In the genomic region with DNA sequence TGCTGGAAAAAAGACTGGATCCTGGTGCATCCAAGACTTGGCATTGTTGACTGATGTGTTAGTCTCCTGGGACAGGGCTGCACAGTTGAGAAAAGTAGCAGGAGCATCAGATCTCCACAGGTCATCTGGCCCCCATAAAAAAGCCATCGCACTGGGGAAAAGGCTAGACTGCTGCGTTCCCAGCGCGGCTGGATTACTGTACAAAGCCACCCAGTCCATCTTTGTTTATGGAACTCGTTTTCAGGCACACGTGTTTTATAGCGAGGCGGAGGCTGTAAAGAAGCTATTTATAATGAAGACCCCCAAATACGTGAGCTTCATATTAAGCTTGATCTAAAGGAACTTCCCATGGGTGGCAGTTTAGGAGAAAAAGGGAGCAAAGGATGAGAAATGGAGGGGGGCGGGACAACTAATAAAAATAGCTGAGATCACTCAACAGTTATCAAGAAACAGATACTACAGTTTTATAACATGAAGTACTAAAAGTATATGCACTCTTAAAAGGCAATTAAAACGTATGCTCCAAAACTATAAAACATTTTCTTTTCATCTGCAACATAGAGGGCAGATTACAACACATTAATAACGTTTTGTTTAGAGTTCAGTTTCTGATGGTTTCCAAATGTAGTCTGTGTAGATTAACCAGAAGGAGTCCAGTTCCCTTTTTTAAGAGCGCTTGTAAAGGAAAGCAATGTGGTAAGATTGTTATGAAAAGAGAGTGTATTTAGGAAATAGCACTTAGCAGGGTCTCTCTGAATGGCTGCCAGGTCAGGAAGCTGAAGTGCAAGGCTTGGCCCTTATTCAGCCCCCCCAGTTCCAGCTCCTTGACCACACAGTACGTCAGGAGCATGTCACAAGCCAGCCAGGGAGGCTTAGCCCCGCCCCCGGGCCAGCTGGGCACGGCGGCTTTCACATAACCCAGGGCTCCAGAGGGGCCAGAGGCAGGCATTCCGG, we compare ENCODE assay signal across 8 mouse cellular contexts.
A peak's percentile ranks its signal among the peaks of the same experiment; 100 is the strongest.
DNase-seq lines count a peak whose midpoint lies in the region; ATAC-seq and TF ChIP-seq lines count a peak whose summit lies in the region.

No protein-coding gene starts in this region.

- H3K9me3 ChIP-seq in CH12.LX (replicated peaks; ENCODE audit: low read length): no peaks in the 10 kb centered on the region
- H3K9me3 ChIP-seq in embryonic facial prominence, embryonic 14.5 days (ENCODE audit: control insufficient read depth, low read length): no peaks in the 10 kb centered on the region
- H3K9me3 ChIP-seq in limb, embryonic 13.5 days: no peaks in the 10 kb centered on the region

- no peak for TF ChIP-seq RAD21 in CH12.LX (IDR thresholded peaks at IDR 0.05; ENCODE audit: low read depth, low read length)

- H3K79me2 ChIP-seq in CH12.LX (replicated peaks; ENCODE audit: control insufficient read depth, extremely low read depth, insufficient read depth, poor library complexity, severe bottlenecking): no peaks in the 10 kb centered on the region

- intact Hi-C loops in heart, postnatal 25 days (cut with DNase I): no loop called here

- no peak overlapping the region for H3K9ac ChIP-seq in CH12.LX (ENCODE audit: insufficient read depth, low read depth)
- H3K9ac ChIP-seq in embryonic facial prominence, embryonic 14.5 days (ENCODE audit: low read depth, low read length): no peak overlapping the region
- H3K9ac ChIP-seq in limb, embryonic 13.5 days: no peak overlapping the region

- ATAC-seq in cerebellum, adult (ENCODE audit: insufficient number of reproducible peaks, low FRiP score, low TSS enrichment): no peak
- ATAC-seq in embryonic facial prominence, embryonic 14.5 days (ENCODE audit: low read depth): peak; percentile 72; the same call in 1 of the 2 replicates
- ATAC-seq in limb, embryonic 13.5 days (ENCODE audit: low FRiP score, low read depth): peak; percentile 85

- no peak overlapping the region for H3K27ac ChIP-seq in CH12.LX (ENCODE audit: insufficient read depth, low read depth)
- no peak overlapping the region for H3K27ac ChIP-seq in embryonic facial prominence, embryonic 14.5 days (replicated peaks; ENCODE audit: low read depth, low read length)
- H3K27ac ChIP-seq in limb, embryonic 13.5 days: no peak overlapping the region

- dilution Hi-C loops in CH12.LX (cut with MboI; ENCODE audit: extremely low pct_ligation_motif_present, extremely low pct_unique_long_range_greater_than_20kb, low sequenced_read_pairs): no loop called here

- TF ChIP-seq POLR2A in CH12.LX (IDR thresholded peaks at IDR 0.05; ENCODE audit: low read depth, low read length): no peak

- DNase-seq in cerebellum, postnatal 14 days: peak; percentile 49 to 59
- DNase-seq in CH12.LX (ENCODE audit: extremely low read depth): peak; percentile 30
- DNase-seq in embryonic facial prominence, embryonic 14.5 days (ENCODE audit: low spot score): peak; percentile 75
- peak; percentile 65 for DNase-seq in heart, postnatal 25 days (ENCODE audit: low spot score)
- peak; percentile 39 for DNase-seq in mesoderm, embryonic 11.5 days (ENCODE audit: low read depth, low spot score)
- DNase-seq in testis, postnatal 14 days (ENCODE audit: low spot score): peak; percentile 33

- peaks cover 0 to 34% of the 10 kb centered on the region in 2 experiments; a peak in 2 of 4 replicates for H3K4me1 ChIP-seq in CH12.LX (ENCODE audit: control insufficient read depth in 1 of 2, insufficient read depth in 2 of 2)
- peaks cover 23% of the 10 kb centered on the region for H3K4me1 ChIP-seq in embryonic facial prominence, embryonic 14.5 days (ENCODE audit: control insufficient read depth, insufficient read depth, low read length)
- H3K4me1 ChIP-seq in limb, embryonic 13.5 days: peaks cover 54% of the 10 kb centered on the region

- TF ChIP-seq EP300 in CH12.LX (IDR thresholded peaks at IDR 0.05; ENCODE audit: low read length): peak; percentile 47; the same call in 1 of the 2 replicates

- no peaks in the 10 kb centered on the region for H3K36me3 ChIP-seq in CH12.LX (replicated peaks in 1 of 2; ENCODE audit: control insufficient read depth in 1 of 2, insufficient read depth in 1 of 2, low read length in 1 of 2)
- H3K36me3 ChIP-seq in embryonic facial prominence, embryonic 14.5 days (ENCODE audit: control insufficient read depth, insufficient read depth, low read length): no peaks in the 10 kb centered on the region
- no peaks in the 10 kb centered on the region for H3K36me3 ChIP-seq in limb, embryonic 13.5 days

- no peaks in the 10 kb centered on the region for H3K27me3 ChIP-seq in CH12.LX (replicated peaks)
- H3K27me3 ChIP-seq in embryonic facial prominence, embryonic 14.5 days (replicated peaks; ENCODE audit: control insufficient read depth, insufficient read depth, low read length): no peaks in the 10 kb centered on the region
- peaks cover 84% of the 10 kb centered on the region for H3K27me3 ChIP-seq in limb, embryonic 13.5 days

- TF ChIP-seq CTCF in CH12.LX (conservative IDR thresholded peaks at IDR 0.05 in 1 of 2, IDR thresholded peaks at IDR 0.05 in 1 of 2; ENCODE audit: low read depth in 2 of 2, low read length in 2 of 2): no peak

- 40% methylated on average over 19 of the region's 19 CpGs for WGBS in embryonic facial prominence, embryonic 14.5 days
- WGBS in limb, embryonic 13.5 days: 8% methylated on average over 19 of the region's 19 CpGs

- no peak overlapping the region for H3K4me3 ChIP-seq in CH12.LX (replicated peaks in 1 of 3; ENCODE audit: low read depth in 2 of 3, low read length in 2 of 3, poor library complexity in 1 of 3)
- H3K4me3 ChIP-seq in embryonic facial prominence, embryonic 14.5 days (ENCODE audit: low read depth, low read length): no peak overlapping the region
- no peak overlapping the region for H3K4me3 ChIP-seq in limb, embryonic 13.5 days

- in situ Hi-C loops in CH12.LX (cut with MboI; ENCODE audit: low pct_ligation_motif_present, low pct_unique_long_range_greater_than_20kb, low sequenced_read_pairs): no loop called here

- 0 out of 2 replicates have a peak overlapping the region, but pooled peaks have one; percentile 6 for H3K4me2 ChIP-seq in CH12.LX (ENCODE audit: insufficient read depth, low read depth, poor library complexity, severe bottlenecking)
- H3K4me2 ChIP-seq in embryonic facial prominence, embryonic 14.5 days (ENCODE audit: low read depth, low read length): peak overlapping the region; percentile 16; the same call in 1 of the 2 replicates
- peak overlapping the region; percentile 41 for H3K4me2 ChIP-seq in limb, embryonic 13.5 days (replicated peaks)

TF ChIP-seq in CH12.LX, 34 proteins besides CTCF, POLR2A, EP300 and RAD21:
- TF ChIP-seq IRF4 (IDR thresholded peaks at IDR 0.05; ENCODE audit: low read depth, low read length) (0 out of 2 replicates have a peak, but pooled peaks have one; percentile 16), TCF12 (IDR thresholded peaks at IDR 0.05; ENCODE audit: low read depth, low read length) (peak; percentile 15; the same call in 1 of the 2 replicates), ELF1 (IDR thresholded peaks at IDR 0.05; ENCODE audit: low read depth, low read length) (peak; percentile 12; the same call in 1 of the 2 replicates), RCOR1 (conservative IDR thresholded peaks at IDR 0.05; ENCODE audit: low read depth, low read length) (no peak), TBP (conservative IDR thresholded peaks at IDR 0.05; ENCODE audit: low read depth, low read length) (no peak), USF1 (IDR thresholded peaks at IDR 0.05; ENCODE audit: low read depth, low read length) (no peak), MXI1 (IDR thresholded peaks at IDR 0.05; ENCODE audit: low read depth, low read length) (no peak), HCFC1 (IDR thresholded peaks at IDR 0.05; ENCODE audit: low read depth, low read length) (no peak), NRF1 (IDR thresholded peaks at IDR 0.05; ENCODE audit: low read depth, low read length) (no peak), MEF2A (IDR thresholded peaks at IDR 0.05; ENCODE audit: borderline replicate concordance, low read depth, low read length) (no peak)
